Mouse (Mus musculus) splenic B cell, adult 2 months (primary cell): ENCODE measurements around the gene Trove2.

Experiments used
- DNase-seq: peaks from one replicate; pipeline ENCODE4 v3.0.0-alpha.2; 2011; ENCODE audit warnings: low read depth, low spot score
- H3K27me3 ChIP-seq: 2 replicates; pipeline ENCODE4 v1.6.1; 2012; ENCODE audit warnings: mild to moderate bottlenecking, low read length, moderate library complexity, mixed read lengths; ENCODE audit not compliant: control insufficient read depth, poor library complexity, insufficient read depth, severe bottlenecking
- H3K36me3 ChIP-seq: 2 replicates; pipeline ENCODE4 v1.6.1; 2012; ENCODE audit warnings: mild to moderate bottlenecking, low read length, moderate library complexity, mixed read lengths; ENCODE audit not compliant: control insufficient read depth, poor library complexity, insufficient read depth, severe bottlenecking

The Trove2 gene

GRCm38 (mm10) chr1:143776446-143777411 lies at the start of gene Trove2, which contains the start of gene Uchl5:
Trove2 (minus strand) TSS chr1:143777068.
Uchl5 (plus strand) TSS chr1:143777272.
- Histone ChIP-seq H3K27me3 (no peaks in the 10 kb centered on the region), H3K36me3 (no peaks in the 10 kb centered on the region)
- peak; percentile 99 for DNase-seq

DNA sequence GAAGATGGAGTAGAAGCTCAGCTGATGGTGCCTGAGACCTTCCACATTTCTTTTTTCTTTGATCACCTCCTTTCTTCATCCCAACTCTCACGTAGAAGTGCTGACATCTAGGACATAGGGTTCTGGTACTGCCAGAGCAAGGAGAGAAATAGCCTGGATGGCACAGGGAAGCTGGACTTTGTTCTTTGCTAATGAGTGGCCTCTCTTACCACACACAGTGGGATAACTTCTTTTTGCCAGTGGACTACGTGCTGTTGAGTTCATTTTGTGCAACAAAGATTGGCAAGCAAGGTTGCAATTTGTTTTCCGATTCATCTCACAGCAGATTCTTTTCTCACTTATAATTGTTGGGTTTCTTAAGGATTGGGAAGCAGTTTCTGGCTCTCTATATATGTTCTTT lies 45.8 kb upstream of the Trove2 start:
- Histone ChIP-seq H3K27me3 (no peaks in the 10 kb centered on the region), H3K36me3 (no peaks in the 10 kb centered on the region)
- DNase-seq = no peak

DNA sequence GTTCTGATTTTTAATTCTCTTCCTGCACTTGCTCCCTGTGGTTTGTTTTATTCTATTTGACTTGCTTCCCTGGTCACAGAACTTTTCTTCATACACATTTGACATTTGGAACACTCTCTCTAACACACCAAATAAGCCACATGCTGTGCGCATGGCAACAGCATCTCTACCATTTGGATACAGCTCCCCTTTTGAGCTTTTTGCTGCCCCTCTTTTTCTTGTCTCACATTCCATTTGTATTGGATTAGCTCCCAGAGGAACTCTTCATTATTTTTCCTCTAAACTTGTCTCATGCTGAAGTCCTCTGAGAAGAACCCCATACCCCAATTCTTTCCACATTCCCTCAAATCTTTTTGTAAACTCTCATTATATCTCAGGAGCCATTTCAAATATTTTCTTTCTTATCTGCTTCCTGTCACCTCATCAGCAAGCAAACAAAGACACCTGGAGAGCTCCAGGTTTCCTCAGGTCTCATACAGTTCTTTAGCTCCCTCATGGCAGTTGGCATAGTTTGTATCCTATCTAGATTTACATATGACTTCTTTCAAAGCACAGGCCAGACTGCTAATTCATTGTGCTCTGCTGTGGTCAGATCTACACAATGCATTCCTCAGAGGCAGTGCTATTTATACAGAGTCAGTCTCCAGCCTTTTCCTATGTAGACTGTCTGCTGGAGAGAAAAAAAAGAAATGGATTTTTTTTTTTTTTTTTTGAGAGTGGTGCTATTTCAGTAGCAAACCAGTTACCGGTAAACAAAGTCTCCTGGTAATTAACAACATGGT lies 43.4 kb upstream of the Trove2 start:
- Histone ChIP-seq H3K36me3 (no peaks in the 10 kb centered on the region), H3K27me3 (no peaks in the 10 kb centered on the region)
- no peak for DNase-seq

GRCm38 (mm10) chr1:143813676-143814360 lies 37.0 kb upstream of the Trove2 start:
- DNase-seq = peak; percentile 85
- Histone ChIP-seq H3K36me3 (no peaks in the 10 kb centered on the region), H3K27me3 (no peaks in the 10 kb centered on the region)

DNA sequence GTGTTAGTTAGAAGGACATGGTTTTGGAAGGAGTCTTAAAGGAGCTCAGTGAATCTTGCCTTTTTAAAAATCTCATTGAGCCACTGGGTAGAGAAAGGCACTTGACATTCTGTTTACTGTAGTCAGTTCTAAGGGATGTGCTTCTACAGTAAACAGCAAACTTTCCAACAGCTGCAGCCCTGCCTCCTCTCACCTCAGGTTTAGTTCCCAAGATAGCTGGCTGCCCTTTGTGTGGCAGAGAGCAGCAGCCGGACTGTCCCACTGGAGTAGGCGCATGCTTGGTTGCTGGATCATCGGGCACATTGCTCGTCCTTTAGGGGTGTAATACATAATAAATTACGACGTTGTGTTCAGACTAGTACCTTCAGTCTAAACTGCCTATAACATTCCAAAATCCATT lies 32.2 kb upstream of the Trove2 start:
- DNase-seq = no peak
- Histone ChIP-seq H3K27me3 (no peaks in the 10 kb centered on the region), H3K36me3 (no peaks in the 10 kb centered on the region; the same call in 1 of the 2 replicates)

DNA sequence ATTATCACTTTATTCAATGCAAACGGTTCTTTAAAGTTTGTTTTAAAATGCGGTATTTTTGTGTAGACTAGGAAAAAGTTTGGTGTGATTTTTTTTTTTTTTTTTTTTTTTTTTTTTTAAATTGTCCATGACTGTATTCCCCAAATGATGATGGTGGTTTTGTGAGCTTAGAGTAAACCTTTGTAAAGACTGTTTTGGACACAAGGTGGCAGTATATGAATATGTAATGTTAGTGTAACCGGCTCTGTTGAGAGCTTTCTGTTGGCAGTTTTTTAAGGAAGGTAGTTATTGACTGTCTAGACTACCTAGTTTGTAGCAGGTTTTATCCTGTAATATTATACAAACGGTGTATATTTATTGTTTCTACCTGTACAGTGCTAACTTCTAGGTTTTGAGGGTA lies 26.7 kb upstream of the Trove2 start:
- peaks cover 4% of the 10 kb centered on the region; the same call in 1 of the 2 replicates for H3K36me3 ChIP-seq
- DNase-seq = peak; percentile 84
- no peaks in the 10 kb centered on the region for H3K27me3 ChIP-seq

- H3K27me3 ChIP-seq = no peaks in the 10 kb centered on the region
- H3K36me3 ChIP-seq = peaks cover 4% of the 10 kb centered on the region; the same call in 1 of the 2 replicates
- peak; percentile 71 for DNase-seq
These were observed 11.8 kb upstream of the Trove2 start for GRCm38 (mm10) chr1:143788584-143789227.

DNA sequence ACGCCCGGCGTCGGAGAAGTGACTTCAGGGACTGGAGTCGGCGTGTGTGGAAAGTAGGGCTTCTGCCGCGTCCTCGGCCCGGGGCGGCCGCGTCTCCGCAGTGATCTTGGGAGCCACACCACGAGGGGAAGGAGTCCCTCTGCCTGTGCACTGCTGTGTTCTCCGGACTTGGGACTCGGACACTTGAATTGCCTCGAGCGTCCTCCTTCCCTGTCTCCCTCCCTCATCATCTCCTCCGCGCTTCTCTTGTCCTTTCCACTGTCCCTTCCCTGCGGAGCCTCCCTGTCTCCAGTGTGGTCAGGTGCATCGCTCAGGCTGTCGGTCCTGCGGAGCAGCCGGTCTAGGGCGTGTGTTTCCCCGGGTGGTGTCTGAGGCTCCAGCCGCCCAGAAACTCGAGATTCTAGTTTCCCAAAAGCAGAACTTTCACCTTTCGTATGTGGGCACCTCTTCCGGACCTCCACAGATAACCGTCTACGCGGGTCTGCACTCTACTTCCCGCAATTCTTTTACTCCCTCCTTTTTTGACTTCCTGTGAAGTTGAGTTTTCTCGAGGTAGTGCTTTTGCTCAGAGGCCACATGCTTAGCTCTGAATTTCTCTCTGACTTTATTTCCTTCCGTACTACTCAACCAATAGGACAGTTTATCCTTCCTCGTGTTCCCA lies 820 bp upstream of the Trove2 start:
- H3K27me3 ChIP-seq = no peaks in the 10 kb centered on the region
- H3K36me3 ChIP-seq = no peaks in the 10 kb centered on the region
- DNase-seq = peak; percentile 58

GRCm38 (mm10) chr1:143773909-143774308 lies 3.0 kb downstream of the Trove2 start:
- Histone ChIP-seq H3K27me3 (no peaks in the 10 kb centered on the region), H3K36me3 (no peaks in the 10 kb centered on the region)
- DNase-seq = no peak

- H3K36me3 ChIP-seq = no peaks in the 10 kb centered on the region
- H3K27me3 ChIP-seq = no peaks in the 10 kb centered on the region
- no peak for DNase-seq
These were observed 3.8 kb downstream of the Trove2 start for GRCm38 (mm10) chr1:143773082-143773481.

DNA sequence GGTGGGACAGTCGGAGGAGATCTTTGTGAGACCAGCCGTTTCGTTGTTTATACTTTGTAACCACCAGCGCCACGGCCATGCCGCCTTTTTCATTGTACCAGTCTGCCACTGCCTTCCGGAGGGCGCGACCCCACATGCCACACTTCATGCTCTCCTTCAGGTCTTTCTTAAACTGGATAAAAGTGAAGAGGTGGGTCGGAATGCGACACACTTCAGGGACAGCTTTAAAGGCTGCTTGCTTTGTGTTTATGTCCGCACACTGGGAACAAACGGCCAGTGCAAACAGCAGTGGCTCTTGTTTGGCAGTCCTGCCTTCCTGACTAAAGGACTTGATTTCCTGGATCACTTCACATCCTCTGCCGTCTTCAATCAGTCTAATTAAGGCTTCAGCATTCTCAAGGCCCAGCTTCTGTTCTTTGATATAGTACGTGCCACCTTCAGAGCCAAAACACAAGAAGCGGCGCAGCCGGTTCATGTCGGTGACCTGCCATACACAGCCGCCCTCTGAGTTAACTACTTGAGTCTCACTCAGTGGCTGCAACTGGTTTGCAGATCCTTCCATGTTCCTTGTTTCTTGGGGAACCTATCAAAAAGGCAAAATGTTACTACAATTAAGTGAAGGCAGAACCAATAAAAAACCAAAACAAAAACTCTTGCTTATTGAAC lies 6.3 kb downstream of the Trove2 start:
- DNase-seq = no peak
- Histone ChIP-seq H3K36me3 (no peaks in the 10 kb centered on the region), H3K27me3 (no peaks in the 10 kb centered on the region)

GRCm38 (mm10) chr1:143766238-143766637 lies 10.6 kb downstream of the Trove2 start:
- no peaks in the 10 kb centered on the region for H3K36me3 ChIP-seq
- H3K27me3 ChIP-seq = no peaks in the 10 kb centered on the region
- DNase-seq = no peak

- no peak for DNase-seq
- Histone ChIP-seq H3K27me3 (no peaks in the 10 kb centered on the region), H3K36me3 (no peaks in the 10 kb centered on the region)
These were observed 11.1 kb downstream of the Trove2 start for GRCm38 (mm10) chr1:143765801-143766200.
